In the genomic region with DNA sequence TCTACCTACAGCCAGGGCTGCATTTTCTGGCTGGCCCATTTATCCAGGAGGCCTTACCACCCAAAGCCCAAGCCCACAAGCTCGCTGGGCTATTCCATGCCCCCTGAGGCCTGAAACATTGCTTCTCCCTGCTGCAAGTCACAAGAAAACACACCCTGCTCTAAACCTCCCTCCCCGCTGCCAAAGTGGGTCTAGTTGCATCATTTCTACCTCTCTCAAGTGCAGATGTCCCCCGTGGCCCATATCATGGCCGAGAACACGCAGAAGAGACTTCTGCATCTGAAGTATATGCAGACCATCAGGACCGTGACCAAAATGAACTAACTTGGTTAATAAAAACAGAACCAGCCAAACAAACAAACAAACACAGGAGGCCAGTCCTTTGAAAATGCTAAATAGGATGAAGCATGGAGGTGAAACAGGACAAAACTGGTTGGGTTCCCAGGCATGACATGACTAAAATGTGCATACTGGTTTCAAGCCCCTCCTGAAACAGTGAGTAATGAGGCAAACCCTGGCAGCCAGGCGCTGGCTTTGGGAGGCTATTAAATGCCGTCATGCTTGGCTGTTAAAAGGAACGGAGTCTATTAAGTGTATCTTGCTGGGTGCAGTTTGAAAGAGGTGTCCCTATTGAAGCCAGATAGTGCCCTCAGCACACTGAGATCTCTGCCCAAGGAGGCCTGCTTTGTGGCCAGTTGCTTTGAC, we compare ENCODE assay signal across 13 mouse cellular contexts. TPM values are rescaled to one million over a fixed set of nuclear protein-coding genes. Genes with fewer than 3 reads are reported as not detected.
A peak's percentile ranks its signal among the peaks of the same experiment; 100 is the strongest.
DNase-seq lines count a peak whose midpoint lies in the region; ATAC-seq and TF ChIP-seq lines count a peak whose summit lies in the region.
"Had no signal": no experiment of that assay in that cellular context is flagged by ENCODE, and none has a peak within 500 bp of the region (broad histone marks: within the 10 kb centered on the region; RNA-seq: fewer than 3 reads in every experiment).

No protein-coding gene starts in this region.

- no peak overlapping the region for H3K4me3 ChIP-seq in midbrain, embryonic 10.5 days

- CTCF ChIA-PET in Patski (lab: Charles Lee), result interaction anchor here (1.3 kb wide), 1 partner anchor 49 kb away, joined by 3 read pairs; no protein-coding TSS in a partner anchor

- H3K4me1 ChIP-seq in midbrain, embryonic 10.5 days, result peaks cover 82% of the 10 kb centered on the region

- H3K27ac ChIP-seq in midbrain, embryonic 10.5 days (replicated peaks), result peak overlapping the region; percentile 46
- H3K27ac ChIP-seq: macrophage had no signal

- TF ChIP-seq CTCF in Patski (IDR thresholded peaks at IDR 0.05), result no peak

- H3K9me3 ChIP-seq in midbrain, embryonic 10.5 days (replicated peaks), result no peaks in the 10 kb centered on the region

- DNase-seq in embryo, embryonic 10.5 days (ENCODE audit: low spot score), result peak; percentile 48
- no peak for DNase-seq in embryo, embryonic 11 days
- peak; percentile 94 for DNase-seq in Patski (ENCODE audit: low read depth, low spot score)
- peak; percentile 21 to 26 for DNase-seq in heart, postnatal 14 days
- no peak for DNase-seq in midbrain, embryonic 10.5 days (ENCODE audit: low spot score)
- no peak for DNase-seq in thymus, postnatal 36 days
- DNase-seq in T-cell, adult 2 months (ENCODE audit: low spot score), result no peak
- no peak for DNase-seq in layer of hippocampus, postnatal 25 days (ENCODE audit: extremely low spot score in 1 of 2, low spot score in 1 of 2)
- DNase-seq: B cell, adult 2 months; layer of hippocampus, adult 9-11 months; spleen, adult 18-20 months had no signal

- POLR2A ChIA-PET in Patski (lab: Charles Lee), result no interaction called here

- intact Hi-C loops in heart, postnatal 14 days (cut with DNase I), result loop anchor here (5.0 to 10.0 kb wide), 2 partner anchors 260 to 478 kb away; a partner anchor contains a TSS

- 79% methylated on average over 9 of the region's 9 CpGs for WGBS in midbrain, embryonic 10.5 days

- peak; percentile 88 for ATAC-seq in Patski

- in situ Hi-C loops in Patski (cut with MboI; ENCODE audit: low pct_unique_long_range_greater_than_20kb), result loop anchor here (5.0 kb wide), 1 partner anchor 473 kb away; no protein-coding TSS in a partner anchor

- H3K36me3 ChIP-seq in midbrain, embryonic 10.5 days, result no peaks in the 10 kb centered on the region

- no peaks in the 10 kb centered on the region for H3K27me3 ChIP-seq in Patski
- 0 out of 2 replicates have a peak, but pooled peaks cover 4% of the 10 kb centered on the region for H3K27me3 ChIP-seq in midbrain, embryonic 10.5 days (ENCODE audit: low read depth, poor library complexity, severe bottlenecking)

RNA-seq across cellular contexts. Expression of a gene that starts 52.6 kb away (rescaled TPM):
- polyA plus RNA-seq in Patski (2021), result not detected
- total RNA-seq in heart, postnatal 14 days (2021), result not detected
- polyA plus RNA-seq in midbrain, embryonic 10.5 days (2016; fragmentation: Nextera tagmentation; extraction: Ambion mirVana), result not detected in 2 replicates
- not detected for total RNA-seq in layer of hippocampus, postnatal 25 days (2021)
- polyA plus RNA-seq: gonadal fat pad, adult 2 months; macrophage had no signal

Comparison
In these comparisons a context has a peak if more than half of its experiments do, and no peak if none do; other contexts are left out.
1. DNase-seq: peak in embryo, embryonic 10.5 days (single experiment), Patski (single experiment) and heart, postnatal 14 days (2 of 2); none in embryo, embryonic 11 days (single experiment), midbrain, embryonic 10.5 days (single experiment), thymus, postnatal 36 days (0 of 2), T-cell, adult 2 months (single experiment) and layer of hippocampus, postnatal 25 days (0 of 2).